9 mouse cellular contexts compared by ENCODE assay signal in the genomic region with DNA sequence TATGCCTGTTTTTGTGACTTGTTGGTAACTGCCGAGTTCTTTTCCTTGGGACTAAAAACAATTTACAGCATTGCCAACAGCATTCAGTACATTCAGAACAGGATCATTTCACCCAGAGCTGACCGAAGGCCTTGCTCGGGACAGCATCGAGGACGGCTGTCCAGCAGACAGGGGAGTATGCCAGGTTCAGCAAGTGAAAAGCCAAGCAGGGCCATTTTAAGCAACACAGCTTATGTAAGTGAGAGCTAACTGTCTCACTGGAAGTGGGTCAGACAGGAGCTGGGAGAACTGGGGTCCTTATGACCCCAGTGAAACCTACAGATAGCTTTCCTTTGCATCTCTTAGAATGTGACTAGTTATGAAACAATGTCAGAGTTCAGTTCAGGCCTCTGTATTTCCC. TPM values are rescaled to one million over a fixed set of nuclear protein-coding genes. Genes with fewer than 3 reads are reported as not detected.
DNase-seq lines count a peak whose midpoint lies in the region; ATAC-seq and TF ChIP-seq lines count a peak whose summit lies in the region.
"Had no signal": no experiment of that assay in that cellular context is flagged by ENCODE, and none has a peak within 500 bp of the region (broad histone marks: within the 10 kb centered on the region; RNA-seq: fewer than 3 reads in every experiment).

No protein-coding gene starts in this region.

- DNase-seq in ovary, adult 18-20 months (ENCODE audit: low spot score), result peak; percentile 9
- no peak for DNase-seq in ovary, postnatal 10 days (ENCODE audit: low spot score)
- peak; percentile 28 for DNase-seq in heart, postnatal 4 days
- DNase-seq in cerebellum, adult 9-10 months, result no peak
- no peak for DNase-seq in frontal cortex, postnatal 10 days (ENCODE audit: low spot score in 2 of 2)

- H3K4me2 ChIP-seq in forebrain, embryonic 15.5 days (replicated peaks), result no peak overlapping the region
- H3K4me2 ChIP-seq: embryonic facial prominence, embryonic 13.5 days had no signal

- no peak overlapping the region for H3K9ac ChIP-seq in forebrain, embryonic 15.5 days (replicated peaks)
- H3K9ac ChIP-seq: embryonic facial prominence, embryonic 13.5 days had no signal

- peaks cover 2% of the 10 kb centered on the region; the same call in 1 of the 2 replicates for H3K4me1 ChIP-seq in cortical plate, adult 2 months (ENCODE audit: control insufficient read depth, insufficient read depth, low read length)
- H3K4me1 ChIP-seq in small intestine, adult 2 months (ENCODE audit: control insufficient read depth, insufficient read depth, insufficient read length, low read length), result peaks cover 21% of the 10 kb centered on the region; the same call in 1 of the 2 replicates
- H3K4me1 ChIP-seq in forebrain, embryonic 15.5 days, result no peaks in the 10 kb centered on the region

- TF ChIP-seq POLR2A in cortical plate, adult 2 months (IDR thresholded peaks at IDR 0.05; ENCODE audit: extremely low read depth, insufficient read depth, low read length), result no peak
- no peak for TF ChIP-seq POLR2A in small intestine, adult 2 months (IDR thresholded peaks at IDR 0.05; ENCODE audit: low read depth, low read length)

- H3K27me3 ChIP-seq in small intestine, adult 2 months (ENCODE audit: control insufficient read depth, insufficient read depth, low read length), result no peaks in the 10 kb centered on the region
- H3K27me3 ChIP-seq in forebrain, embryonic 15.5 days, result no peaks in the 10 kb centered on the region
- H3K27me3 ChIP-seq: embryonic facial prominence, embryonic 13.5 days had no signal

- H3K36me3 ChIP-seq in small intestine, adult 2 months (ENCODE audit: control insufficient read depth, insufficient read depth, low read length), result no peaks in the 10 kb centered on the region
- no peaks in the 10 kb centered on the region for H3K36me3 ChIP-seq in forebrain, embryonic 15.5 days
- H3K36me3 ChIP-seq: embryonic facial prominence, embryonic 13.5 days had no signal

- peak overlapping the region; percentile 35; the same call in 1 of the 2 replicates for H3K27ac ChIP-seq in cortical plate, adult 2 months (ENCODE audit: insufficient read depth, low read length)
- peak overlapping the region; percentile 84 for H3K27ac ChIP-seq in small intestine, adult 2 months (ENCODE audit: insufficient read depth, low read depth, low read length)
- no peak overlapping the region for H3K27ac ChIP-seq in forebrain, embryonic 15.5 days (replicated peaks)
- H3K27ac ChIP-seq: embryonic facial prominence, embryonic 13.5 days had no signal

- no peaks in the 10 kb centered on the region for H3K9me3 ChIP-seq in forebrain, embryonic 15.5 days
- H3K9me3 ChIP-seq: embryonic facial prominence, embryonic 13.5 days had no signal

- H3K4me3 ChIP-seq in cortical plate, adult 2 months (ENCODE audit: insufficient read depth, low read length), result no peak overlapping the region
- H3K4me3 ChIP-seq in small intestine, adult 2 months (ENCODE audit: low read depth, low read length), result no peak overlapping the region
- no peak overlapping the region for H3K4me3 ChIP-seq in forebrain, embryonic 15.5 days
- H3K4me3 ChIP-seq: embryonic facial prominence, embryonic 13.5 days had no signal

- TF ChIP-seq CTCF in cortical plate, adult 2 months (IDR thresholded peaks at IDR 0.05; ENCODE audit: extremely low read depth, insufficient read depth, low read length), result no peak
- TF ChIP-seq CTCF in small intestine, adult 2 months (IDR thresholded peaks at IDR 0.05; ENCODE audit: extremely low read depth, insufficient read length, insufficient replicate concordance, low read depth, low read length), result no peak

- WGBS in small intestine, adult 2 months, result 13% methylated on average over 5 of the region's 5 CpGs
- 89% methylated on average over 5 of the region's 5 CpGs for WGBS in forebrain, embryonic 15.5 days

- ATAC-seq in forebrain, embryonic 15.5 days (replicated peaks), result no peak

RNA-seq across cellular contexts. Expression of a gene that starts 57.2 kb away (rescaled TPM):
- polyA plus RNA-seq in cortical plate, adult 2 months (2012; rRNA removed), result 41.8 and 50.7 TPM in 2 replicates
- 10 to 100 TPM; 44.2 to 46.4 TPM for total RNA-seq in heart, postnatal 4 days (2021)
- polyA plus RNA-seq in small intestine, adult 2 months (2012; rRNA removed), result 8.1 and 9.1 TPM in 2 replicates
- polyA plus RNA-seq in forebrain, embryonic 15.5 days (2015; fragmentation: Nextera tagmentation; extraction: Ambion mirVana), result 66.6 and 70.4 TPM in 2 replicates

Comparison
In these comparisons a context has a peak if more than half of its experiments do, and no peak if none do; other contexts are left out.
1. DNase-seq: peak in ovary, adult 18-20 months (single experiment) and heart, postnatal 4 days (single experiment); none in ovary, postnatal 10 days (single experiment), cerebellum, adult 9-10 months (single experiment) and frontal cortex, postnatal 10 days (0 of 2).